Mouse (Mus musculus): ENCODE results near the gene Ssbp3.

- TF ChIP-seq CTCF (IDR thresholded peaks at IDR 0.05; ENCODE audit: insufficient read depth, low read length) (no peak), POLR2A (IDR thresholded peaks at IDR 0.05; ENCODE audit: borderline replicate concordance, extremely low read depth, low read depth, low read length) (no peak)
Measured at GRCm38 (mm10) chr4:106970786-106971185, 60.3 kb downstream of the Ssbp3 start.

All from lung, adult 2 months (tissue).